Mouse (Mus musculus): Measurements from ENCODE around the gene Ano5. TPM values are rescaled to one million over a fixed set of nuclear protein-coding genes. Genes with fewer than 3 reads are reported as not detected.

Gene Ano5
- total RNA-seq, 4 experiments from 2014 or later, result 85.7 to 139 (median 108) TPM

GRCm38 (mm10) chr7:51628349-51628748 is 117.5 kb downstream of the Ano5 start:
- no peak for DNase-seq (ENCODE audit: low spot score in 2 of 2)

- DNase-seq (ENCODE audit: low spot score in 2 of 2), result no peak
These were observed 118.4 kb downstream of the Ano5 start for GRCm38 (mm10) chr7:51629206-51629605.

GRCm38 (mm10) chr7:51631171-51631570 is 120.3 kb downstream of the Ano5 start:
- DNase-seq (ENCODE audit: low spot score in 2 of 2), result no peak

GRCm38 (mm10) chr7:51632543-51633229 is 121.9 kb downstream of the Ano5 start:
- no peak for DNase-seq (ENCODE audit: low spot score in 2 of 2)

- DNase-seq (ENCODE audit: low spot score in 2 of 2), result no peak
These were observed 122.5 kb downstream of the Ano5 start for GRCm38 (mm10) chr7:51633230-51633844.

Other genes starting within 250 kb of the Ano5 start
- gene Slc17a6, start 111.0 kb downstream of the Ano5 start, total RNA-seq (2022), result not detected